Mouse (Mus musculus) cerebellum, adult 2 months (tissue): ENCODE data around the gene Thop1.

Experiments
- CTCF ChIP-seq: fragments of 200-500 bp; IDR thresholded peaks from 2 replicates; pipeline ENCODE4 v1.5.1; 2011; ENCODE audit warnings: low read depth, mild to moderate bottlenecking, control low read depth, low read length, moderate library complexity, borderline replicate concordance; ENCODE audit not compliant: insufficient read depth
- POLR2A ChIP-seq: fragments of 200-500 bp; IDR thresholded peaks from 2 replicates; pipeline ENCODE4 v1.6.1; 2011; ENCODE audit warnings: low read length, control low read depth, borderline replicate concordance; ENCODE audit not compliant: insufficient read depth

- TF ChIP-seq CTCF = no peak
- no peak for TF ChIP-seq POLR2A
Measured at GRCm38 (mm10) chr10:81077916-81078315, 8.1 kb downstream of the Thop1 start.
